Mouse (Mus musculus): ENCODE results near the gene Tas2r143.

The Tas2r143 gene

DNA sequence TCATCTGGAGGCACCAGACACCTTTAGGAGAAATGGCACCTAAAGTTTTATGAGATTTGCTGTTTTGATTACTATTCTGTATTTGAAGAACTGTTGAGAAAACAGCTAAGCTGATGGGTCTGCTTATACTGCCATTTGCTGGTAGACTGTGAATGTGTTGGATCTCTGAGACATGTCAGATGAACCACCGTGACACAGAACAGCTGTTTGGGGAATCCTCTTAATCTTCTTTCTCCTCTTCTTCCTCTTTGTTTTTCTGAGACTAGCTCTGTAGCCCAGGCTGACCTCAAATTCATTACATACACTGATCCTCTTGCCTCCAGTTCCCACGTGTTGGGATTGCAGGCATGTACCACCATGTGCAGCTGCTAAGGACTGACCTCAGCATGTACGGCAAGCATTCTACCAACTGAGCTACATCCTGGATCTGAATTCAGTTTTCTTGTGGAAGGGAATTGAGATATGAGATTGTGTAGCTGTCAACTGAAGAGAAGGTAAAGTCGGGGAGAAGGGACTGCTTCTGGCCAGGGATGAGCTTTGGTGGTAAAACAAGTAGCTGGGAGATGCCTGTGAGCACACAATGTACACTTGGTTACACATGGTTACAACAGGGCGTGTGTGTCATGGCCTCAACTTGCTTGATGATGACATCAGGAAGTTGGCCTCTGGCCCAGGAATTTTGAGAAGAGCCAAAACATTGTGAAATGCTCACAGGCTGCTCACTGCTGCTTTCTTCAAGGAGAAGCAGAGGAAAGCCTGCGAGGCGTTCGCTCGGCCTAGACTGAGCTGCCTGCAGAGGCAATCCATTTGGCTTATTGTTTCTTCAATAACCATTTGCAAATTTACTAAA, 3.9 kb upstream of the Tas2r143 start:
- peak; percentile 59 for DNase-seq (ENCODE audit: extremely low read depth, insufficient read length, low spot score)

DNA sequence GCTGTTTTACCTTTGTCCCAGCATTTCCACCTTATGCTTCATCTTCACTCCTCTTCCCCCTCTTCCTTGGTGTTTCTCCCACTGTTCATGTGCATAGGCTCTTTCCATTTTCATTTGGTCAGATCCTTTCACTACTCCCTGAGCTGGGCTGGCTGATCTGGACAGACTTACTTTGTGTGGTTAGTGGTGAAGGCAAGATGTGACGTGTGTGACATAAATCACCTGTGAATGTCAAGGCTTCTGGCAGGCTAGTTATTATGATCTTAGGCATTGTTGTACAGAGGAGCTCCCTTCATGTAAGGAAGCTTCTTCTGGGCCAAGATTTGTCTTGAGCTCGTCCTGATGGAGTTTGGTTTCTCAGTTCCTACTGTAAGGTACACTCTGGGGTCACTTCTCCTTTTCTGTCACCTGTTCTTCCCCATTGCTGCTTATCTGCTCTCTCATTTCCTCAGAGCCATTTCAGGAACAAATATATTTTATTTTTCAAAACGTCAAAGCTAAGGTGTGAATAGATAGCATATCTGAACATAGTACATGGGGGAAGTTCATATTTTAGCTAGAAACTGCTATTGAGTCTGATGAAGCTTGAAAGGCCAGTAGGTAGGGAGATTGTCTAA, 2.9 kb upstream of the Tas2r143 start:
- no peak for DNase-seq (ENCODE audit: extremely low read depth, insufficient read length, low spot score)

DNA sequence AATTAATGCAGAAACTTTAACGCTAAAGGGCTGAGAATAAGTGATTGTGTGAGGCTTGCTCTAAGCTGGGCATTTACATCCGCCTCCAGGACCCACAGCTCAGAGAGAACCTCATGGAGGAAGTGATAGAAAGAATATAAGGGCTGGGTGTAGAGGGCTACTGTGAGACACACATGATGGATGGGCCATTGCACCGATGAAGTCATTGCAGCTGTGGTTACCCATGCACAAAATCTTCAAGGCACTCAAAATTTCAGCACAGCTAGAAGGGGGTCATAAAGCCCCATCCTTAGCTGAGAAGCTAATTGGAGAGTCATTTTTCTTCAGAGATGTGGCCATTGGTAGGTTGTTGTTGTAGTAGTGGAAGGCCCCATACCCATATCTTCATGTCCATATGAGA, 1.8 kb upstream of the Tas2r143 start:
- no peak for DNase-seq (ENCODE audit: extremely low read depth, insufficient read length, low spot score)

DNA sequence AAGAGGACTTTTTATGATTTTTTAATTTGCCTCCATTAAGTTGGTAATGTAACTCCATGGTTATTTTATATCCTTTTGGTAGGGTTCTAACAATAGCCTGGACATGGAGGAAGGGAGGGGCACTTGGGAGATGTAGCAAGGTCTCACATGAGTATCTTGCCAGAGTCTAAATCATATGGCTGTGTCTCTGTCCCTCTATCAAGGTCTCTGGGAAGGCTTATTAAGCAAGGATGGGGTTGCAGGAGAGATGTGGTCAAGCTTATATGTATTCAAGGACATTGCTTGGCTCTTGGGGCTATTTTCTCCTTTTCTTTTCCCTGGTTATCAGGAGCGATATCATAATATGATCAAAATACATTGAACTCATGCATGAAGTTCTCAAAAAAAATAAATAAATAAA, 1.0 kb upstream of the Tas2r143 start:
- DNase-seq (ENCODE audit: extremely low read depth, insufficient read length, low spot score): no peak

DNA sequence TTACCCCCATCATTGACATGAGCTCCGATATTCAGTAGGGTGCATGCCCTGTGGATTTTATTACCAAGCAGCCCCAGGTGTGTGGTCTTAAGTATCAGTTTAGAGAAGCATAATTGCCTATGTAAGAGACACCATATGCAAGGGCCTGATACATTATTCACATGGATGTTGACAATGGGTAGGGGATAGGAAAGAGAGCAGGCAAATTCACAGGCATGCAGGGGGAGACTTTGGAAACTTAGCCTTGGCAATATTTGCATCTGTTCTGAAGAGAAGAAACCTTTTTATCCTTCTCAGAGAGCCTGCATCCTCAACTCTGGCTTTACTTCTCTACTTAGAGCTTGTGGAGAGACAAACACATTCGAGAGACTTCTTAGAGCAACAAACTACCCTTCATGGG, 5.1 kb downstream of the Tas2r143 start, which contains the start of gene Tas2r135:
Gene Tas2r135, plus strand, starts transcription at position 301 of the 400 bp plus-strand sequence.
- no peak for DNase-seq (ENCODE audit: extremely low read depth, insufficient read length, low spot score)

DNA sequence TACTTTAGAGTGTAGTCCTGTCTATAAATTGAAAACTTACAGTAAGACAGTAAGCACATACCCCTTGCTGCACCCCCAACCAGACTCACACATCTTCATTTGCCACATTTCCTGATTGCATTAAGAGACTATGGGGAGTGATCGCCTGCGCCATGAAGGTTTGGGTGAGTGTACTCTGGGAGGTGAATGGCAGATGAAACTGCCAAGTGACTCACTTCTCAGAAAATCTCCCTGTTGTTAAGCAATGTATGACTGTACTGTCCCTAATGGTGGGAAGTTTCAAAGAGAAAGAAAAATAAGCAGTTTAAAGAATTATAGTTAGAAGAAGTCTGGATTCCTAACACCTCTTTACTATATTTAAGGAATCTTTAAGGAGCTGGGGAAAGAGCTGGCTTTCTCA, 19.4 kb downstream of the Tas2r143 start:
- peak; percentile 27 for DNase-seq (ENCODE audit: extremely low read depth, insufficient read length, low spot score)

DNA sequence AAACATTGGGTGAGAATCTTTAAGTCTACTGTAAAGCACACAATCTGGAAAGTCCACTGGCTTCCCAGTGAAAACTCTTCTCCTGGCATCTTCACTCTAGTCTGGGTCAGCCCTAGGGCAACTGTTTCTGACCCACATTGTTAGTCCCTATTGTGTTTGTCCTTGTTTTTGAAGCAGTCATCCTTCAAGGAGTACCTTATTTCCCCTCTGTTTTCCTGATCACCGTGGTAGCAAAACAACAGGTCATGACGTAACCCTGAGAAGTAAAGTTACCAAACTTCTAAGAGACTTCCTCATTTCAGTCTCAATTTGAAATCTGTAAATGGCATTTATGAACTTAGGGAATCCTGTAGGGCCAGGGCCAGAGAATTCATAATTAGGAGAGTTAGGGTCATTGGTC, 21.4 kb downstream of the Tas2r143 start:
- no peak for DNase-seq (ENCODE audit: extremely low read depth, insufficient read length, low spot score)

DNA sequence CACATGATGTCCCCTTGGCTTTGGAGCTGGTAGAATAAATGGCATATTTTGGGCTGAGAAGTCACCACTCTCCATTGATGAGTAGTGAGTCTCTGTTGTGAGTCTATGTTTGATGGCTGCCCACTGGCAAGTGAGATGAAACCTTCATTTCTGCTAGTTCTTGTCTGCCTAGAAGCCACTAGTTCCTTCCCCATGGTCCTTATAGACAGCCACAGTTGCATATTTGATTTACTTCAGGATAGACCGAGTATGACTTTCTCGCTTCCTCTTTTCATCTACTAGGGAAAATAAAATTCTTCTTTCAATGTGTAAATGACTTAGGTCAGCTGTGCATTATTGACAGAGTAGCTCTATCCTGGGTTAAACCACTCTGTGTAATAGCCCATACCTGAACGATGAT, 24.4 kb downstream of the Tas2r143 start:
- DNase-seq (ENCODE audit: extremely low read depth, insufficient read length, low spot score): no peak

DNA sequence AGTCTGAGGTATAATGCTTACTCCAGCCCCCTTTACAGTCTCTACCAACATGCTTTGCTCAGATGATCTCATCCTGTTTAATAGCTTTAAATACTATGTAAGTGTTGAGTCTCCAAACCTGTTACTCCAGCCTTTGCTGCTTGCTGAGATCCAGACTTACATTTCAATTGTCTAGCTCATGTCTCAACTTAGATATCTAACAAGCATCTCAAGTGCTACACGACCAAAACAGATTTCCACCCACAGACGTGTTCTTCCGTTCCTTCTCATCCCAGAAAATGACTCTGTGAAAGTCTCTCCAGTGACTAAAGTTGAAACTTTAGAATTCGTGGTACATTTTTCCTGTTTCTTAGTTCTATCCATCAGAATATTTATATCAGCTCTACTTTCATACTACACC, 26.3 kb downstream of the Tas2r143 start:
- no peak for DNase-seq (ENCODE audit: extremely low read depth, insufficient read length, low spot score)

DNA sequence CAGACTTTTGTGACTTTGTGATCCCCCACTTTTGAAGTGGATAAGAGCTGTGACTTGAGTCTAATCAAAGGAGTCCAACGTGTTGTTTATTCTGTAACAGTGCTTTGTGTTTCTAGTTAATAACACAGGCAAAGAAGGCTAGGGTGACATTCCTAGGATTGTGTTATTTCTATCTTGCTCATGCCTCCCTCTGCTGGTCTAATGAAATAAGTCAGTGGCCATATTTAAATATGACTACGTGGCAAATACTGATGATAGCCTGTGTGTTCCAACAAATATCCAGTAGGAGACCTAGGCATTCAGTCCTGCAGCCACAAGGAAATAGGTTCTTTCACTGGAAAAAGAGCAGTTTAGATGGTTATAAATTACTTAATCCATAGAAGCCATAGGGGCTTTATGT, 33.5 kb downstream of the Tas2r143 start:
- DNase-seq (ENCODE audit: extremely low read depth, insufficient read length, low spot score): no peak

DNA sequence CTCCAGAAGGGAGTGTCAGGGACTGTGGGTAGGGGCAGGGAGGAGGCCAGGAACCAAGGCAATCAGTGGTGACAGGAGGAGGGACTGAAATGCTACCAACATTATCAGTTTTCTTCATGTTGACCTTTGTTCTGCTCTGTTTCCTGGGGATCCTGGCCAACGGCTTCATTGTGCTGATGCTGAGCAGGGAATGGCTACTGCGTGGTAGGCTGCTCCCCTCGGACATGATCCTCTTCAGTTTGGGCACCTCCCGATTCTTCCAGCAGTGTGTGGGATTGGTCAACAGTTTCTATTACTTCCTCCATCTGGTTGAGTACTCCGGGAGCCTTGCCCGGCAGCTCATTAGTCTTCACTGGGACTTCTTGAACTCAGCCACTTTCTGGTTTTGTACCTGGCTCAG, 34.4 kb downstream of the Tas2r143 start, which contains the start of gene Tas2r126:
Gene Tas2r126, plus strand, starts transcription at position 90 of the 400 bp plus-strand sequence.
- no peak for DNase-seq (ENCODE audit: extremely low read depth, insufficient read length, low spot score)

DNA sequence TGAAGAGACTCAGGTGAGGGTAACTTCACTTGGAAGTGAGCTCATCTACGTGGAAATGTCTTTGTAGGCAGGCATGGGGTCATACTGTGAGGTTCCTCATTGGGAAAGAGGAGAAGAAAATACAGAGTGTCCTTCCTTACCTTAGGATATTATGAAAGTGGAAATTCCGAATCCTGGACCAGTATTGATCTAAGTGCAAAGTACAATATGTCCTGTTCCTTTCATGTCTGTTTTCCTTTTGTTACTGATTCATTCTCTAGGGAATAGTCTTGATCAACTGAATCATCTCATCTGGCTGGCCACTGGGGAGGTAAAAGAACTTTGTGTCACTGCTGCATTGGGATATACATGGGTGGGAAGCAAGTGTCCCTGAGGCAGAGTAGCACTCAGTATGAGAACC, 35.5 kb downstream of the Tas2r143 start:
- no peak for DNase-seq (ENCODE audit: extremely low read depth, insufficient read length, low spot score)

DNA sequence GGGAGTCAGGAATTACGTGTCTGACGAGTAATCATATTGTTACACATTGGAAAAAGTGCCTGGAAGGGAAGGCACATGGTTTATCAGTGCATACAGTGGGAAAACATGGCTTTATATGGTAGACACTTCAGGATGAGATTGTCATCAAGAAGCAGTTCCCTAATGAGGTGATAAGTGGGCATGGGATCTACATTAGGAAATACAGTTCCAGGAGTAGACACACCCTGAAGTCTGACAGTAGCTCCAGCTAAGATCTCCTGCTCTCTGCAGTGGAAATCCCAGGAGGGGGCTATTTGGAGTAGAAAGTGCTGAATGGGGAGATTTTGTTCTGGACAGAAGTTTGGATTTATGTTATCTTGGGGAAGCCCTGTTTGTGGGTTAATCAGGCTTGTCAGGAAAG, 41.4 kb downstream of the Tas2r143 start:
- no peak for DNase-seq (ENCODE audit: extremely low read depth, insufficient read length, low spot score)

DNA sequence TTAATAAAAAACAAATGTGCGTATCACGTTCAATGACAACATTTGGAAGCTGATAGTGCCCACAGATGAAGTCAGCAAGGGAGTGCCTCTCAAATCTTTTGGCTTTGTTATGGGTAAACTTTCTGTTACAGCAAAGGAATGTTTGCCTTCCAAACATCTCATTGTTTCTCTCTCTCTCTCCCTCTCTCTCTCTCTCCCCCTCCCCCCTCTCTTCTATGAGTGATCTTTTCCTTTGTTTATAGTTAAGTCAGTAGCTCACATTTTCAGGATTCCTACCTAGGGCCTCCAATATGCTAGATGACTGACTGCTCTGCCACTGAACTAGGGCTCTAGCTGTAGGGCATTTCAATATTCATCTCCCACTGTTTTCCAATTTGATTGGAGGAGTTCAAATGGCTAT, 44.5 kb downstream of the Tas2r143 start:
- no peak for DNase-seq (ENCODE audit: extremely low read depth, insufficient read length, low spot score)

DNA sequence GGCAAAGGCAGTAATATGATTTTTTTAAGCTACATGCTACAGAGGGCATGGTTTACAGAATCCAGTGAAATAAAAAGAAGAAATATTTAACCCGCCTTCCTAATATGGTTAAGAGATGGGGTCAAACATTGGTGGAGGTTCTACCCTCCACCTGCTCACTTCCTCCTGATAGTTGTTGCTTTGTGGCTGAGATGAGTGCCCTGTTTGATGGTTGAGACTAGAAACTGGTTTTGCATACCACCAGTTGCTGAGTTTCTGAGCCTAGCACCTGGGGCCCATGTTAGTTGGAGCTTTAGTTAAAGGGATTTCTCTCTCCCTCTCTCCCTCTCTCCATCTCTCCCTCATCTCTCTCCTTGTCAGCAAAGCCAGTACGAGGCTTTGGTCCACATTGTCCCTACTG, 47.3 kb downstream of the Tas2r143 start:
- no peak for DNase-seq (ENCODE audit: extremely low read depth, insufficient read length, low spot score)
